Mouse (Mus musculus) thymus, adult 2 months (tissue): ENCODE measurements around the gene Ago1.

Experiments used
- CTCF ChIP-seq: fragments of 200-500 bp; IDR thresholded peaks from 2 replicates; pipeline ENCODE4 v1.5.1; 2012; ENCODE audit warnings: mild to moderate bottlenecking, control low read depth, low read length, moderate library complexity, borderline replicate concordance; ENCODE audit not compliant: control insufficient read depth, poor library complexity, insufficient read depth; ENCODE audit errors: extremely low read depth
- POLR2A ChIP-seq: fragments of 200-500 bp; IDR thresholded peaks from 2 replicates; pipeline ENCODE4 v1.6.1; 2012; ENCODE audit warnings: mild to moderate bottlenecking, low read length, control low read depth, moderate library complexity; ENCODE audit not compliant: control insufficient read depth, poor library complexity, insufficient read depth; ENCODE audit errors: extremely low read depth

DNA sequence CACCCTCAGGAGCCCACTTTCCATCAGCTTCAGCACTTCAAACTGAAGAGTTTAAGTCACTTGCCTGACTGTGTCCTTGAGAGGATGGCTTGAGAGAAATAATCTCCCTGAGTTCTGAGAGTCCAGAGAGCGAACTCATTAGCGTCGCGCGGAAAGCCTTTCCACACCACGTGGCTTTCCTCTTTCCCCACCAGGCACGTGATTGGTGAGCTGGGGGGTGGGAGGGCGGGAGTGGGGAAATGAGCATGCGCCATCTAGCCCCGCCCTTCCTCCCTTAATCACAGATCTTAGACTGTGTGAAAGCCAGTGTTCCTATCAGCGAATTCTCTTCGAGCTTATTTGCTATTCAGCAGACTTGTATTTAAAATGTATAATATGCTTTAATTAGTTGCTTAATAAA lies 14.6 kb upstream of the Ago1 start:
- TF ChIP-seq CTCF = no peak
- no peak for TF ChIP-seq POLR2A
